Mouse (Mus musculus) cerebellum, adult 9-10 months (tissue): ENCODE measurements around the gene Tbp.

Source experiments
- DNase-seq: peaks from one replicate; pipeline ENCODE4 v3.0.0; 2022

Tbp gene

DNA sequence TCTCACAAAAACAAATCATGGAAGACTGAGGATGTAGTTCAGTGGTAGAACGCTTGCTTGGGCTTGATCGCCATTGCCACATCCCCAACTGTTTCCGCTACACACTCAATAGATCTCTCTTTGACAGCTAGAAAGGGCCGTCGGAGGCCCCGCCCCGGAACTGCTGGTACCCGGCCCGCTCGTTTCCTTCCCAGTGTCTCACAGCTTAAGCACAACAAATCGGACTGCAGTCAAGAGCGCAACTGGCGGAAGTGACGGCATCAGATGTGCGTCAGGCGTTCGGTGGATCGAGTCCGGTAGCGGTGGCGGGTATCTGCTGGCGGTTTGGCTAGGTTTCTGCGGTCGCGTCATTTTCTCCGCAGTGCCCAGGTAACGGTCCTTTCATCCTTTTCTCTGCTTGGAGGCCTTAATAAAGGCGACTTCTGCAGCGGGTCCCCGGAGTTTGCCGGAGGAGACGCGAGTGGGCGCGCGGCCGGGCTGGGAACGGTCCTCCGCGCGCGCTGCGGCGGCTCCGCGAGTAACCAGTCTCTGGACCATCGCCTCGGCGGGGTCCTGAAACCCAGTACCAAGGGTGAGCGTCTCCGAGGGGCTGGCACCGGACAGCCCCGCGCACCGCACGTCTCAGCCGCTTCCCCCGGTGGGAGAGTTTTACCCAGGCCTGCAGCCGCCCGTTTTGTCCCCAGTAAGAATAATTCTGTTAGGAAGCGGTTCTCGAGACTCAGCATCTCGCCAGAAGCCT lies at the start of gene Tbp, which contains the start of gene Psmb1:
Tbp (plus strand) TSS at position 233 of the 739 bp plus-strand sequence.
Psmb1 (minus strand) TSS at position 96 of the 739 bp plus-strand sequence.
- peak; percentile 97 for DNase-seq

DNA sequence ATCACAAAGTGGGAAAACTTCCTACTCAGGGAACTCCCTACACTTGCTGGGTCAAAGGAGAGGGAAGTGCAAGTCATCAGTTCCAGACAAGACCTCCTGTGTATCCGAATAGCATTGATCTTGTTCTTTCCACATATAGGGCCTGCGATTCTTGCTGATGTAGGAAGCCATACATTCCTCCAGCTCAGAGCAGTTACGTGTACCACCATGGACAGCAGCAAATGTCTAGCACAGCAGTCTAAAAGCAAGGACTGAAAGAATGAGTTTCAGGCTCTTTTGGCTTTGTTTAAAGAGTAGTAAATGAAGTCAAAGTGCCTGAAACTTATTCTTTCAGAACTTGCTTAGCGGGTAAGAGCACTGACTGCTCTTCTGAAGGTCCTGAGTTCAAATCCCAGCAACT lies 44.5 kb upstream of the Tbp start:
- DNase-seq, result no peak

DNA sequence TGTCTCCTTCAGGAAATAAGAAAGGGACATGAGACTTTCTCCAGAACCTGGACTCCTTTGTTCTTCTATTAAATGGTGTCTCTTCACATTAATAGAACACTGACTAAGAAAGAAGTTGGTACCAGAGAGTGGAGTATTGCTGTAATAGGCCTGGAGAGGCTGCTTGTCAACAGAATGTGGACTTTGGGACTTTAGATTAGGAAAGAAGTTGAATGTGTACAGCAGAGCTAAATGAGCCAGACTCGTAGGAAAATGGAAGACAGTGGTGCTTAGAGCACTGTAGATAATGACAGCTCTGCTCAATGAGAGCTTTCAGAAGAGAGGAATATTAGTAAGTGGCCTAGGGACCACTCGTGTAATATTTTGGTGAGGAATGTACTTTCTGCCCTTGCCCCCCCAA lies 43.1 kb upstream of the Tbp start:
- no peak for DNase-seq

DNA sequence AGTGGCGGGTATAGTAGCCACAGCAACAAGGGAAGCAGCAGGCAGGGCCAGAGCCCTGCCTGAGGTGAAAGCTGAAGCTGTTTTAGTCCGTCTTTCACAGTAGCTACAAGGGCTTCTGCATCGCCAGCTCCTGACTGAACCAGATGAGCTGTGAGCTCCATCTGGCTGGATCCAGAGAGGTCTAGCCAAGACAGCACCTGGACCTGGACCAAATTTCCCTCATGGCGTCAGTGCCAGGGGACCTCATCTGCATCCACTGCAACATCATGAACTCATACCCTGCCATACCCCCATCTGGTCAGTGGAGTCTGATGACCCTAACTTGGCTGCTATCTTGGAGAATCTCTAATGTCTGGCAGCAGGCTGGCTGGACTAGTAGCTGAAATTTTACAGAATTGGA lies 39.9 kb upstream of the Tbp start:
- DNase-seq, result no peak

DNA sequence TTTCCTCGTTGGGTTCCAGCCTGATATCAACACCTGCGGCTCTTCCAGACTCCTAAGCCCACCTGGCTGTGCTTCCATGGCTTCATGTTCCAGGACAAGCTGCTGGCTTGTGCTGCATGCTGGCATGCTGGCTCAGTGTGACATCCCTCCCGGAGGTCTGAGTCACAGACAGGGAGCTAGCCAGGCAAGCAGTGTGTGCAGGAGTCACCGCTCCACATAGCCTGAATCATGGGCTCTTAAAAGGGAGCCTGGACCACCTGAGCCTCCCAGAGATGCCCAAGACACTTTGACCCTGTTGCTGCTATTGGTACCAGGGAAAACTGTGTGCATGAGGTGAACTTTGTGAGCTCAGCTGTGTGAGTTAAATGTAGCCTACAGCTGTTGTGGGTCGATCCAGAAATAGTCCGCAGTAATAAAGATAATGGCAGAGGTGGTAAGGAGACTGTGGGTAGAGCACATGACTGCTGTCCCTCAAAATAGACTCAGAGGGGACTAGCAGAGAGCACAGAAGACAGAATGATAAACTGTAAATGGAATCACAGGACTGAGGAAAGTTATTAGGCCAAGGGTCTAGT lies 37.7 kb upstream of the Tbp start:
- DNase-seq, result no peak

DNA sequence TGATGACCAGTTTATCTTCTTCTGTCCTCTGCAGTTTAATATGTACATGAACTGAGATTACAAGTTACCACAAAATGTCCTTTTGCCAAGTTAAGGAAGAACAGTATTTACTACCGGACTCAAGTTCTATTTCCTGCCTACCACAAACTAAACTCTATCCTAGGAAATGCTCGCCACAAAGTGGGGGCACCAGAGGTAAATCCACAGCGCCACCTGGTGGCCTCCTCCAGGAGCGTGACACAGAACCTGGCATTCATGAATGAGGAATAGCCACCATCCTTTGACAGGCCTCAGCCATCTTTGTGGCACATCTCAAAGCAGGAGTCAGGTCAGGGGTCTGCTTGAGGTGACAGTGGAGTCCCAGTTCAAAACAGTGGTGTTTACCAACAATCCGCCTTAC lies 32.0 kb upstream of the Tbp start:
- peak; percentile 46 for DNase-seq

DNA sequence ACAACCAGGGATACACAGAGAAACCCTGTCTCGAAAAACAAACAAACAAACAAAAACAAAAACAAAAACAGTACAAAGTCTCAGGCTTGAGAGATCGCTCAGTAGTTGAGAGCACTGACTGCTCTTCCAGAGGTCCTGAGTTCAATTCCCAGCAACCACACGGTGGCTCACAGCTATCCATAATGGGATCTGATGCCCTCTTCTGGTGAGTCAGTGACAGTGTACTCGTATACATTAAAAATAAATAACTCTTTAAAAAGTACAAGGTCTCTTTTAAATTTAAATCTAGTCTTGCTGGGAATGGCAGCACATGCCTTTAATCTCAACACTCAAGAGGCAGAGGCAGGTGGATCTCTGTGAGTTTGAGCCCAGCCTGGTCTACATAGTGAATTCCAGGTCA lies 27.0 kb upstream of the Tbp start:
- DNase-seq, result no peak

DNA sequence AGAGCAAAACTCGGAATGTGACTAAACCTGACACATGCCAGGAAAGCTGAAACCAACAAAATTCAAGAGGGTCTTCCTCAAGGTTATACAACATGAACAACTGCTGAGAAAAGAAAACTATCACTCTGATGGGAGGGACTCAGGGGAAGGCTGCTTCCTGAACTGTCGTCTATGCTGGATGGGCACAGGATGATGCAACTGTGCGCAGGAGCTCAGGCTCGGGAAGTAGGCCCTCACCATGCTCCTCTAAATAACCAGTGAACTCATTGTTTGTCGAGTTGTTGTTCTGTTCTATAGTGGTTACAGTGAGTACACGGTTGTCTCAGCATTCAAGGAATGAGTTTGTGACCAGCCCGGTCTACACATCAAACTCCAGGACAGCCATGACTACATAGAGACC lies 9.1 kb upstream of the Tbp start:
- no peak for DNase-seq

DNA sequence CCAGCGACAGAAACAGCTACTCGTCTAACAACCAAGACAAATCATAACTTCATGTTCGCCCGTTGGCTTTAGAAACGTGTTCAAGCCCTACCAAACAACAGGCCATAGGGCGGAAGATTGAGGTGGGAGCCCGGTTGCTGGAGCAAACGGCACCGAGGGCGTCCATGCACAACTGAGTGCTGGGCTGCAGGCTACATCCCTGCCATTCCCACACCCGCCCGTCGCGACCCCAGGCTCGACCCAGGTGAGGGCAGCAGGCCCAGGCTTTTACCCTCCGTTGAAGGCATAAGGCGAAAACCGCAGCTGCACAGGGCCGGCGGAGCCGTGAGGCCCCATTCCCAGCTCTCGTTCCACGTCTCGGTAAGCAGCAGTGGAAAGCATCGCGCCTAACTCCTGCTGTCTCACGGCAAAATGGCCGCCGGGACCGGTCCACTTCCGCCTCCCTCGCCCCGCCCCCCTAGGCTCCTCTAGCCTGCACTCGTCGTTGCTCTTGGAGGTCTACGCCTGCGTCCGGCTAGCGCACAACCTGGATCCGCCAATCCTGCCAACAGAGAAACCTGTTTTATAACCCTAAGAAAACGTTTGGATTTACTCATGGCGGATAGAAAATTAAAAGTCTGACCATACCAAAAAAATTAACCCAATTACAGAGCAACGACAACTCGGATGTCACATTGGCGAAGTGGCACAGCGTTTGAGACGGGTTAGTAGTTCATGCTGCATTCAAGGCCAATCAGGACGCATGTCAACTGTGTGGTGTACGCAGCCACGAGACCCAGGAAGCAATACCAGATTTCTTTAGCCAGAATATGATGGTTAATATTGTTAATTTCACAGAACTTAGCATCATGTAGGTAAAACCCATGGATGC lies 1.6 kb upstream of the Tbp start:
- DNase-seq, result peak; percentile 93

DNA sequence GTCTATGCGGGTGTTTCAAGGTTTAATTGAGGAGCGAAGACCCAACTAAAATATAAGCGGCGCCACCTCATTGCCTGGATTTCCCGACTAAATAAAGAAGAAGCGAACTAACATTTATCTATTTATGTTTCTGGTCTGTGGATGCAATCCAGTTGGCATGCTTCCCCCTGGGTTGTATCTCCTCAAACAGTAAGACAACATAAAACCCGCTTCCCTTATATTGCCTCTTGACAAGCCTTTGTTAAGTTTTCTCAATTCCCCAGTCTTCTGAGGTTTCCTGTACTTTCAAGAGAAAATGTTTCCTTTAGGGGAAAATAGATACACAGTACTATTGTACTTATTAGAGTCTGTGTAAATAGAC lies 955 bp upstream of the Tbp start:
- peak; percentile 70 for DNase-seq

DNA sequence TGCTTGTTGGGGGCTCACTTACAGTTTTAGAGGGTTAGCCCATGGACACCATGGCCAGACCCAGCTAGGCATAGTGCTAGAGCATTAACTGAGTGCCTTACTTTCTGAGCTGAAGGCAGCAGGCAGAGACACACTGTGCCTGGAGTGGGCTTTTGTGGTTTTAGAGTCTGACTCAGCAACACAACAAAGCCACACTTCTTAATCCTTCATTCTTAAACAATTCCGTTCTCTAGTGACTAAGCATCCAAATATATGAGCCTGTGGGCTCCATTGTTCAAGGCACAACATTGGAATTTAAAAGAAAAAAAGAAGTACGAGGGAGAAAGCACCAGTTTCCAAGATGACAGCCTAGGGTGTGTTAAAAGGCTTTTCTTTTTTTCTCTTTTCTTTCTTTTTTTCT lies 11.0 kb downstream of the Tbp start:
- DNase-seq, result no peak

DNA sequence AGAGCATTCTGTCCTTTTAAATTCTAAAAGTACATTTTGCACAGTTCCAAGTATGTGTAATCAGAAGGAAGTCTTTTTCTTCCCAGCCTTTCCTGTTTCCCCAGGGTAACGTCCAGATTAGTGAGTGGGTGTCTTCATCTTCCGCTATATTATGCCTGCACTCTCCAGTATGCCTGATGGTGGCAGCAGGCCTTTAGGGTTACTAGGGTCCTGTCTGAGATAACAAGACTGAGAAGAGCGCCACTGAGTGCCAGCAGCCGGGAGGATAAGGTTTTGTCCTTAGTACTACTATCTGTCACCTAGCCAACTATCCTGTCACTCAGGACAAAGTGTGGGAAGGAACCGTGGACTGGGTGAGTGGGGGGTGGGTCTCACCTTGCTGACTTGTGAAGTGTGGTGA lies 18.1 kb downstream of the Tbp start:
- DNase-seq, result no peak

DNA sequence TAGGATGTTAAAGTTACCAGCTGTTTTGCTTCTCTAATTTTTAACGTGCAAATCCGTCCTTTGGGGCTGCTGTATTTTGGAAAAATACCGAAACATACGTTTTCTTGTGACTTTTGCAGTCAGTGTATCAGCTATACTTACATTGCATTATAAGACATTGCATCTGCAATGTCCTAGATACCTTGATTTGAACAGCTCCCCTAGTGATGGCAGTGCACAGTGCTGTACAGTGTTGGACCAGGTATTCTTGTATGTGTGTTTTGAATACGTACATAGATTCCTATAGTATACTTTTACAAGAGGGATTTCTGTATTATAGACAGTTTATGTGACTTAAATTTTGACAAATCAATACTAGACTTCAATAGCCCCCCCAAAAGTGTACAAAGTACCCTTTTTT lies 18.5 kb downstream of the Tbp start:
- DNase-seq, result no peak

DNA sequence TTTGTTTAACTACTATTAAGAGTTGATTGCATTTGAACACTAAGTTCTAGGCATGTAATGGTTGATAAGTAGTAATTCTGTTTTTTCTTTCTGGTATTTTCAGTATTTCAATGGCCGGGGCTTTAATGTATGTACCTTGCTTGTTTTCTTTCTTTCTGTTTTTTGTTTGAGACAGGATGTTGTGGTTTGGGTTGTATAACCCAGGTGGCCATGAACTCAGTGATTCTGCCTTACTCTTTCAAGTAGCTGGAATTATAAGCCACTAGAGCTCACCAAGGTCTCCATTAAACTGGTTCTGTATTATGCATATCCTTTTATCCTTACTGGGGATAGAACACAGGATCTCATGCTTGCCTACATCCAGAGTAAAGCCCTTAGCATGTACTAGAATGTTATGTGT lies 19.1 kb downstream of the Tbp start:
- DNase-seq, result no peak

DNA sequence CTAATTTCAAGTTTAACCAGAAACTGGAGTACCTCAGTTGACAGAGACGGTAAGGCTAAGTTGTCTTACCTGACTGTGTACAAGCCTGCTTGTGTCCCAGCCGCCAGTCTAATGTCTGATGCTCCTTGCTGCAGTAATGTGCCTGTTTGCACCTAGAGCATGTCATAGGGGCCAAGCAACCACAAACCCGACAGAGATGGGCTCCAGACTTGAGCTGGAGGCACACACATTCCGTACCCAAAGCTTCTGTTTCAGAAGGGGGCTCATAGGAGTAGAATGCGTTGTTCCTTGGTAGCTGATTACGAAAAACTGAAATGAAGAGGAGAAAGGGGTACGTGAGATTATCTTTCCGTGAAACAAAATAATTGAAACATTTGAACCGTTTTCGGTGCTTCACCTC lies 26.6 kb downstream of the Tbp start:
- no peak for DNase-seq

DNA sequence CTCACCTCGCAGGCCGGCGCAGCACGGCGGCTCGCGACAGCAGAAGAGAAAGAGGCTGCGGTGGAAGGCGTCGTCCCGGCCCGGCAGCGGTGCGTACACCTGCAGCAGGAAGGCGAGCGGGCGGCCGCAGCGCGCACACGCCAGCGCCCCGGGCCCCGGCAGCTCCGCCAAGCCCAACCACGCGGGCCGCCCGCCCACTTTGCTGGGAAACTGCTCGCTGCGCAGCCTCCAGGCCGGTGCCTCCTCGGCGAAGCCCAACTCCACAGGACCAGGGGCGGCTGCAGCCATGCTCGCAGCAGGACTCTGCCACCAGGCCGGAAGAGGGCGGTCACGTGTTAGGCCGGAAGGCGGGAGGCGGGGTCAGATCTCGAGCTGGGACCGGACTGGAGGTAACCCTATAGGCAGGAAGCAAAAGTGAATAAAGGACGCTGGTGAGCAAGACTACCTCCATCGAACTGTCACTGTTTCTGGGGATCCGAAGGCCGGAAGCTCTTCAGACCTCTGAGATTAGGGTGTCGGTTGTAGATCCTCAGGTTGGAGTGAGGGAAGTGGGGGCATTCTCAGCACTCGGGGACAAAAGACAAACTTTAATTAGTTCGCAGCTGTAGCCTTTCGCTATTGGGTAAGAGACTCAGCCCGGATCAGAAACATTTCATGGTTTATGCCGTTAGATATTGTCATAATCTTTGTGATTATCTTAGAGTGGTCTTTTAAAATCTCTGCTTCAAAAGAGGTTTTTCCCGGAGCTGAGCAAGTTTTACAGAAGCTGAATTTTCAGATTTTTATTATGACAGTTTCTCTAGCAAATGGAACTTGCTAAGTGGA lies 27.5 kb downstream of the Tbp start, which contains the start of gene Pdcd2:
Pdcd2 (minus strand) TSS at position 316 of the 825 bp plus-strand sequence.
- DNase-seq, result peak; percentile 93

DNA sequence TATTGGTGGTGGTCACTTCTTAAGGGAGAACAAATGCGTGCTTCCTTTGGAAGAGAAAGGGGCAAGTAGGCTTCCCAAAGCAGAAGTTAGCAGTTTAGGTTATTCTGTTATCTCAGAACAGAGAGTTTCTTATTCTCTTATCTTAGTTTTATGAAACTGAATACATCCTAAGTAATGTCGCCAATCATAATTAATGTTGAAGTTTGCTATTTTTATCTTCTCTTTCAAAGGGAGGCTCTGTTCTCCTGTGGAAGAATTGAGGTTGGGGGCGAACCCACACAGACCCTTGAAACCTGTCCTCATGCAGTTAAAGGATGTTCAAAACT lies 28.1 kb downstream of the Tbp start:
- DNase-seq, result no peak

DNA sequence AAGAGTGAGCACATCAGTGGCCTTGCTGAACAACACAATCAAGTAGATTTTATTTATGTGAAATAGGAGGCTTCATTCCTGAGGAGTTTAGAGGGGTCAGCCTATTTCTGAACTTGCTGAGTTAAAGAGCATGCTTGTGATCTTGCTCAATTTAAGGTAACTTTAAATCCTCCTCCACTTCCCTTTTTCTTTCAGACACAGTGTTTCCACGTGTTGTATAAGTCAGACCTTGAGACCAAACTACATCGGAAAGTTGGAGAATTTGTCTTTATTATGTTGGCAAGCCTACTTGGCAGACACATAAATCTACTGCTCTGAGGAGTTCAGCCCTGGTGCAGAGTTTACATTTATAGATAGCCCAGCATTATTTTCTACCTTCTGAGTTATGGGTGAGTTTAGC lies 29.2 kb downstream of the Tbp start:
- DNase-seq, result no peak

DNA sequence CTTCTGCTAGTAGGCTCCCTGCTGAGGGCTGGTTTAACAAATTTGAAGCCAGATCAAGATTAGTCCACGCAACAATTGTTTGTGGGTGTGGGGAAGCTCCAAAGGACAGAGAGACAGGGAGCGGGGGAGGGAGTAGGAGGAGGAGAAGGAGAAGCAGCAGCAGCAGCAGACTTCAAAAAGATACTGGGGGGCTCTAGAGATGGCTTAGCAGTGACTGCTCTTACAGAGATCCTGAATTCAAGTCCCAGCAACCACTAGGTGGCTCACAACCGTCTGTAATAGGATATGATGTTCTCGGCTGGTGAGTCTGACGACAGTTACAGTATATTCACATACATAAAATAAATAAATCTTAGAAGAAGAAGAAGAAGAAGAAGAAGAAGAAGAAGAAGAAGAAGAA lies 30.5 kb downstream of the Tbp start:
- no peak for DNase-seq

DNA sequence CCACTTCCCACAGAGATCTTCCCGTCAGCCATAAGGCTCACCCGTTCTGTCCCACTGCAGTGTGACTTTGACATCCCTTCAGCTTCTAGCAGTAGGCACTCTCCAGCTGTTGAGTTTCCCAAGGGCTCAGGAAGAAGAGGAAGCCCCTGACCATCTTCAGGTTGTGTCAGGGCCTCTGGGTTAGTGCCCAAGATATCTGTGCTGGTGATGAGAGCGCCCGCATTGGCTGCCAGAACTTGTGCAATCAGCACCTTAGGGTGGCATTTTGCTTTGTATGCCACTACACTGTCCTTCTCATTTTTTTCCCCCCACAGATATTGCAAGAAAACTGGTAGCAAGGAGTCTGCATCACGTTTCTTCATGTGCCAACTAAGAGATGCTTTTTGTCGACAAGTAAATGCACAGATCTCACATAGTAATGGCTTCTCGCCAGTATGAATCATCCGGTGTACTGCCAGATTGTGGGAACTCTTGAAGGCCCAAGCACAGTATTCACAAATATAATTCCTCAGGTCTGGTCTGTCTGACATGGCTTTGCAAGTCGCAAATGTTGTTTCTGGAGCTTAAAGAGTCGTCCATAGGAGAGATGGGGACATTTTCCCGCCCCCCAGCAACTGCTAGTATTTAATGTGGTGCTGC lies 35.6 kb downstream of the Tbp start:
- peak; percentile 49 for DNase-seq

DNA sequence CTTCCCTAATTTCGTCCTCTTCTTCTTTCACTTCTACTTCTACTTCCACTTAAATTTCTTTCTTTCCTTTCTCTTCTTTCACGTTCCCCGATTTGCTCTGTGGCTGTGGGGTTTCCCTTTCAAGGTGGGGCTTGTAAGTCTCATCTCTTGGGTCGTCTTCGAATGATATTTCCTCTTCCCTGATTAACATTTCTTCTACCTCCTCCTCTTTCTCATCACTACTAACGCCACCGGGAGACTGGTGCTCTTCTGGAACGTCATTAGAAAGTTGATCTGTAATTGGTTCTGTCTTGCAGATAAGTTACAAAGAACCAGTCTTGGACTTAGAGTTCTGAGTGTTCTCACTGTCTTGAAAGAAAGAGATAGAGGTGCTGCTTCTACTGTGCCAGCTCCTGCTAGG lies 36.3 kb downstream of the Tbp start:
- no peak for DNase-seq

DNA sequence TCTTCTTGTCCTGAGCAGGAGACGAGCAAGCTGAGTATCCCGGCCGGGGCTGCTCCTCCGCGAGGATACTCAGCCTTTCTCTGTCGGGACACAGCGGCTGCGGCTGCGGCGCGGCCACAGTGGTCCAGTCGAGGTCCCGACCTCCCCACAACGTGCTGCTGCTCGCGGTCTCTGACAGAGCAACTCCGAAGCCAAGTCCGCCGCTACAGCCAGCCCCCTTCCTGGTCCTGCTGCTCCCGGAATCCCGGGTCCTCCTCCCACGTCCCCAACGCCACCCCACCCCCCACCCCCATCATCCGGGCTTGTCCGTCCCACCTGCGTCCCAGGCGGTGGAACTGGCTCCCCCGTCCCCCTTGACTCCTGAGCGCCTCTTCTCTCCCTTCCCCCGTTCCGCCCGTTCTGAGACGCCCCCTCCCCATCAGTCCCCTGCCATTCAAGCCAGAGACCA lies 36.8 kb downstream of the Tbp start:
- DNase-seq, result no peak

DNA sequence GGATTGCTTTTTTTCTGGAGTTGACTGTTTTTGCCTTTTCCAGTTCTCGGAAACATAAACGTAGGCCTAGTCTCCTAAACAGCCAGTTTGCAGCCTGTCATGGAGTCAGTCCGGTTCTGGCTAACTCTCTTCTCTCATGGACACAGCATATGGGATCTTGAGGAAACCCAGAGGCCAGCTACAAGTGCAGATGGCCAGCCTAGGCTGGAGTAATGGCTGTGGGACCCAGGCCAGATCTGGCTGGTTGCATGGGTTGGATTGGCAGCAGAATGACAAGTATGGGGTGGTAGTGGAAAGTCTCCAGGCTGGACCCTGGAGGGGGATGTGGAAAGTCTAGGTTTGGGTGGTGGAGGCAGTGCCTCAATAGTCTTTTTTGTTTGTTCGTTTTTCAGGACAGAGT lies 40.6 kb downstream of the Tbp start:
- no peak for DNase-seq
